Mouse (Mus musculus) erythroblast, embryonic 14.5 days (primary cell): Measurements from ENCODE around the gene Parp8. TPM values are rescaled to one million over a fixed set of nuclear protein-coding genes. Genes with fewer than 3 reads are reported as not detected.

Experiments
- H3K27me3 ChIP-seq: 2 replicates; pipeline ENCODE4 v1.6.1; 2012; ENCODE audit warnings: inconsistent platforms; ENCODE audit not compliant: control insufficient read depth
- H3K36me3 ChIP-seq: 2 replicates; pipeline ENCODE4 v1.6.1; 2012; ENCODE audit warnings: mild to moderate bottlenecking, inconsistent platforms; ENCODE audit not compliant: control insufficient read depth
- H3K4me1 ChIP-seq: 2 replicates; pipeline ENCODE4 v1.6.1; 2012; ENCODE audit warnings: inconsistent platforms; ENCODE audit not compliant: control insufficient read depth
- H3K4me3 ChIP-seq: replicated peaks from 2 replicates; pipeline ENCODE3; 2012; ENCODE audit warnings: moderate library complexity, mild to moderate bottlenecking, inconsistent platforms
- H3K9me3 ChIP-seq: 2 replicates; pipeline ENCODE4 v1.6.1; 2012; ENCODE audit warnings: low read length, inconsistent platforms, mixed read lengths; ENCODE audit not compliant: control insufficient read depth
- GATA1 ChIP-seq: IDR thresholded peaks from 2 replicates; pipeline ENCODE4 v1.6.1; 2012; ENCODE audit warnings: low read length, inconsistent platforms, mixed read lengths
- TAL1 ChIP-seq: IDR thresholded peaks from 3 replicates; pipeline ENCODE4 v1.6.1; 2012; ENCODE audit warnings: low read length, inconsistent platforms, mixed read lengths
- polyA plus RNA-seq: library from polyadenylated mRNA; stranded (reverse); fragments of >175 nt; gene quantifications from 2 replicates; pipeline ENCODE4 v1.2.3, GENCODE M21; 2012

Gene Parp8
- polyA plus RNA-seq, 1 experiment: 0.02 TPM

DNA sequence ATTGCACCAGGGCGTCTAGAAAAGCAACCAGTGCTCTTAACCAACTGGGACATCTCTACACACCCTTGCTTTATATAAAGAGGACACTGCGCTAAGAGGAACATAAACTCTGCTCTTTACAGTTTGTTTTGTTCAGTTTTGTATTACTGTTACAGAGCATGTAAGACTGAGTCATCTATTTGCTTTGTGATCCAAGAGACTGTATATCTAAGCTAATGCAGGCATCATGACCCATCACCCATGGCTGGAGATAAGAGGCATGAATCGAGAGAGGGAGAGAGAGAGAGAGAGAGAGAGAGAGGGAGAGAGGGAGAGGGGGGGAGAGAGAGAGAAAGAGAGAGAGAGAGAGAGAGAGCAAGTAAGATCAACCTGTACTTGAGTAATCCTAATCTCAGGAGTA lies 24.8 kb downstream of the Parp8 start:
- H3K9me3 ChIP-seq: no peaks in the 10 kb centered on the region
- TF ChIP-seq TAL1 (no peak), GATA1 (no peak)
- no peaks in the 10 kb centered on the region for H3K4me1 ChIP-seq
- no peak overlapping the region for H3K4me3 ChIP-seq
- H3K27me3 ChIP-seq: no peaks in the 10 kb centered on the region
- H3K36me3 ChIP-seq: no peaks in the 10 kb centered on the region

DNA sequence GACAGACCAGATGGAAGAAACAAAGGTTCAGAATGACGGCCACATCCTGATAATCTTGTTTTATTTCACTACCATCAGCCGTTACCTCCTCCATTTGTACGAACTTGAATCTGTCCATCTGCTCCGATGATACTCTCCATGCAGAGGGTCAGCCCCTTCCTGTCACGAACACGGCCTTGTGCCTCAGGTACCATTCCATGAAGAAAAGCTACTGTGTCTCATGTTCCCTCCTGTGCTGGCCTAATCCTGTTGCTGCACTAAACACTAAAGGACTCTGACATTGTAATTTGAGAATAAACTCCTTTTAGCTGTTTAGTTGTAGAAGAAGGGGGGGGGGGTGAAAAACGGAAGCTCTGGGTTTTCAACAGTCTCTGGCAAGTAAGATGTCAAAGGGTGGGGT lies 33.8 kb downstream of the Parp8 start:
- no peaks in the 10 kb centered on the region for H3K9me3 ChIP-seq
- H3K36me3 ChIP-seq: no peaks in the 10 kb centered on the region
- TF ChIP-seq GATA1: no peak
- TF ChIP-seq TAL1: no peak
- no peaks in the 10 kb centered on the region for H3K4me1 ChIP-seq
- no peaks in the 10 kb centered on the region for H3K27me3 ChIP-seq
- no peak overlapping the region for H3K4me3 ChIP-seq

DNA sequence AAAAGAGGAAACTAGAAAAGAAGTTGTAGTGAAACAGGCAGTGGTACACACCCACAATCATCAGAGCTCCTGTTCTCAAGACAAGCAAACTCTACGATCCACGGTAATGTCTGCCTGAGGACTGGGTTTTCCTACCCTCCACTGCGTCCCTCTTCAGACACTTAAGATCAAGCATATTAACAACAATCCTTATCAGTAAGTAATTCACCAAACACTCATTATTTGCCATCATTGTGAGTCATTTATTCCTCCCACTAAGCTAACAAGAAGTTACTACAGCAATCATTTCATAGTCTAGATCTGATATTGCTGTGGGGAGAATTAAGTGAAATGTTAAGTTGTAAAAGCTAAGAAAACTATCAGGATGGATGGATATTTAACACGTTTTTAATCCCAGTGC lies 35.0 kb downstream of the Parp8 start:
- Histone ChIP-seq H3K36me3 (no peaks in the 10 kb centered on the region), H3K27me3 (no peaks in the 10 kb centered on the region), H3K9me3 (no peaks in the 10 kb centered on the region), H3K4me3 (no peak overlapping the region), H3K4me1 (no peaks in the 10 kb centered on the region)
- TF ChIP-seq TAL1 (no peak), GATA1 (no peak)

DNA sequence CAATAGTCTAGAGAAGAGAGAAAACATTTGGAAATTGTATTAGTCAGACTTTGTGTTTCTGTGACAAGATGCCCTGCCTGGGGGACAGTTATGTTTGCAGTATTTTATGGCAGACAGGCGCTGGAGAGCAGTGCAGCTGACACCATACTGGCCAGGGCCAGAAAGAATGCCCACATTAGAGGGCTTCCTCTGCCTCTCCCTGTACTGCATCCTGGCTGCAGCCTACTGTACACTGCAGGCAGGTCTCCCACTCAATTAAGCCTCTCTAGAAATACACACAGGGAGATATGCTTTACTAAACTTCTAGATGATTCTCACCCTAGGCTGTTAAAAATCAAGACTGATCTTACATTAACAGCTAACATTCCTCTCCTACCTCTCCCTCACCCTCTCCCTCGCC lies 36.6 kb downstream of the Parp8 start:
- Histone ChIP-seq H3K27me3 (no peaks in the 10 kb centered on the region), H3K9me3 (no peaks in the 10 kb centered on the region)
- TF ChIP-seq TAL1 (no peak), GATA1 (no peak)

DNA sequence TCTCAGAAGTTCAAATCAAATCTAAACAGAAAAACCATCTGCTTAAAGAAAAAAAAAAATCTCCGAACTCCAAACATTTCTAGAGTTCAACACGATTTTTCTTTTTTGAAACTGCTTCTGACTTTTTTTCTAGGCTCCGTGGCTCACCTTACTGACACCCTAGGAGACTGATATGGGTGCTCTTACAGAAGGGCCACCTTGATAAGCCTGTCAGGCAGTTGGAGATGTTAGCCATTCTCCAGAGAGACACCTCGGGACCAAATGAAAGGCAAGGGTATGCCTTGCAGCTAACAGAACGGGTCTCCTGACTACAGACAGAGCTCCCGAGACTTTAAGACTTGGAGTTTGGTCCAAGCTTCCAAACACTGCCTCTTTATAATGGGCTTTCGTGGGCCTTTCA lies 37.1 kb downstream of the Parp8 start:
- H3K4me3 ChIP-seq: no peak overlapping the region
- H3K27me3 ChIP-seq: no peaks in the 10 kb centered on the region
- no peaks in the 10 kb centered on the region for H3K4me1 ChIP-seq
- no peaks in the 10 kb centered on the region for H3K36me3 ChIP-seq
- no peaks in the 10 kb centered on the region for H3K9me3 ChIP-seq
- TF ChIP-seq TAL1: no peak

More for the DNA sequence above, 36.6 kb downstream of the Parp8 start:
- H3K36me3 ChIP-seq: no peaks in the 10 kb centered on the region
- H3K4me1 ChIP-seq: no peaks in the 10 kb centered on the region
- H3K4me3 ChIP-seq: no peak overlapping the region

DNA sequence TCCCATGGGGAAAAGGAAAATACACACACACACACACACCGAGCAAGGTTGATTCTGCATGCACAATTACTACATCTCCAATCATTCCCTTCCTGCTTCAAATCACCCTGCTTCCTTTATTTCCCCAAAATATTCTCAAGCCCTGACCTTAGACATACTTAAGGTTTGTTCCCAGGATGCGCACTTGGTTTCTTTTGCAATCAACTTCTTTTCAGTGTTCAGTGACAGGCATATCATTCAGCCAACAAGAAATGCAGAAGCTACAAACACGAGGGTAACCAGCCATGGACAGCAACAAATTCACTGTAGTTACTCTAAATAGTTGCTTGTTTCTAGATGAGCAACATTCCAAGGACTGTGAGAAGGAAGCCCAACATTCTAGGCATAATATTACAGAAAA lies 38.1 kb downstream of the Parp8 start:
- no peak for TF ChIP-seq TAL1
- TF ChIP-seq GATA1: no peak
- Histone ChIP-seq H3K9me3 (no peaks in the 10 kb centered on the region), H3K4me1 (no peaks in the 10 kb centered on the region), H3K36me3 (no peaks in the 10 kb centered on the region), H3K4me3 (no peak overlapping the region), H3K27me3 (no peaks in the 10 kb centered on the region)

DNA sequence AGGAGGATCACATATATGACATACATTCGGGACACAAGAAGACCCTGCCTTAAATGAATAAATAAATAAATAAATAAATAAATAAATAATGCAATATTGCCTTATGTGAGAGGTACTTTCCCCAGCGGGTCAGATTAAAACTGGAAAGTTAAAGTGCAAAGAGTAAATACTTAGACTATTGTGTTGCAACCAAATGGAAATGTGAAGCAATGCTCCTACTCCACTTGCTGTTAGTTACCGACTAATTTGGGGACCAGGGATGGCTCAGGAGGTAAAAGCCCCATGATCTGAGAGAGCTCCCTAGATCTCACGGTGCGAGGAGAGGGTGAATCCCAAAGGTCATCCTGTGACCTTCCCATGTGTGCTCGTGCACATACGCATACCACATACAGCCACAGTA lies 38.7 kb downstream of the Parp8 start:
- no peaks in the 10 kb centered on the region for H3K27me3 ChIP-seq
- H3K9me3 ChIP-seq: no peaks in the 10 kb centered on the region
- no peaks in the 10 kb centered on the region for H3K36me3 ChIP-seq
- TF ChIP-seq GATA1 (no peak), TAL1 (no peak)
- H3K4me3 ChIP-seq: no peak overlapping the region
- H3K4me1 ChIP-seq: no peaks in the 10 kb centered on the region

DNA sequence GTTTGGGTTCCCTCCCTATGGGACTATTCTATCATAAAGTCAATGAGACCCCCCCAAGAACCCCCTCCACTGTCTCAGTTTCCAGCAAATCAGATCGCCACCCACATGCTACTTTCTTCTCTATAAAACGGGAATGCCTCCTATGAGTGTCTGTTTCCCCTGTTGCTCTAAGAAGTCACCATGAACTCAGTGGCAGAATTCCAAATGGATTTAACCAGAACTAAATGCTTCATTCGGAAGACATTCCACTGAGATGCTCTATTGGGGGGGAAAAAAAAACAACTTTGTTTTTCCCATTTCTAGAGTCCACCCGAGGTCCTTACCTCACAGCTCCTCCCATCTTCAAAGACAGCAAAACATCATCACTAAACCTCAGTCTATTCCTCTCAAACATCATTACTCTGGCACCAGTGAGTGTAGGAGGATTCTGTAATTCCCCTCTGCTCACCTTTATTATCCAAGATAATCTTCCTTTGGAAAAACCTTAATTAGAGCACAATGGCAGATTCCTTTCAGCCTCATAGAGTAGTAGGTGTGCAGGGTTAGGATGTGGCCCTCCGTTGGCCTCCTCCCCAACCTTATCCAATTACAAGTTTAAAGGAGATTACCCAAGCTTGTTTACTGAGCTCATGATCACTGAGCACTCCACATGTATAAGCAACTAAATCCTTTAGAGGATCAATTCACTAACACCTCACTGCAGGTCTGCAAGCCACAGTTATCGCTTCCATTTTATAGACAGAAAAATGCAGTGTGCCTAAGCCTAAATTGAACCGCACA lies 51.1 kb downstream of the Parp8 start:
- H3K4me1 ChIP-seq: no peaks in the 10 kb centered on the region
- H3K4me3 ChIP-seq: no peak overlapping the region
- H3K36me3 ChIP-seq: no peaks in the 10 kb centered on the region
- H3K27me3 ChIP-seq: no peaks in the 10 kb centered on the region
- TF ChIP-seq TAL1: no peak
- H3K9me3 ChIP-seq: no peaks in the 10 kb centered on the region

DNA sequence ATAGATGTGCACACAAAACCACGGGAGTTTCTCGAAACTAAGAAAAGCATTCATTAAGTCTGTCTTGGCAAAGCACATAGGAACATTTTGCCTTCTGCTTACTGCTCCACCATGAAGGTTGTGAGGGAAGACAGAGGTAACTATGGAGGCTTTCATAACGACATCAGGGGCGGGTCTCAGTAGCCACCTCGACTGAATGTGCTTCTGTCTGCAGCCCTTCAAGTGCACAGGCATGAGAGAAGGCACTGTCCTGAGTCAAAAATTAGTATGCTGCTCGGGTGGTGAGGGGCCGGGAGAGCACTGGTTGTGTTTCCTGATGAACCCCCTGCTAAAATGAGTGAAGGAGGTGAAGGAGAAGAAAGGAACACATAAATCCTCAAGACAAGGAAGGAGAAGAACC lies 51.8 kb downstream of the Parp8 start:
- no peak for TF ChIP-seq GATA1
- no peak for TF ChIP-seq TAL1
- Histone ChIP-seq H3K27me3 (no peaks in the 10 kb centered on the region), H3K4me3 (no peak overlapping the region), H3K9me3 (no peaks in the 10 kb centered on the region), H3K36me3 (no peaks in the 10 kb centered on the region), H3K4me1 (no peaks in the 10 kb centered on the region)

DNA sequence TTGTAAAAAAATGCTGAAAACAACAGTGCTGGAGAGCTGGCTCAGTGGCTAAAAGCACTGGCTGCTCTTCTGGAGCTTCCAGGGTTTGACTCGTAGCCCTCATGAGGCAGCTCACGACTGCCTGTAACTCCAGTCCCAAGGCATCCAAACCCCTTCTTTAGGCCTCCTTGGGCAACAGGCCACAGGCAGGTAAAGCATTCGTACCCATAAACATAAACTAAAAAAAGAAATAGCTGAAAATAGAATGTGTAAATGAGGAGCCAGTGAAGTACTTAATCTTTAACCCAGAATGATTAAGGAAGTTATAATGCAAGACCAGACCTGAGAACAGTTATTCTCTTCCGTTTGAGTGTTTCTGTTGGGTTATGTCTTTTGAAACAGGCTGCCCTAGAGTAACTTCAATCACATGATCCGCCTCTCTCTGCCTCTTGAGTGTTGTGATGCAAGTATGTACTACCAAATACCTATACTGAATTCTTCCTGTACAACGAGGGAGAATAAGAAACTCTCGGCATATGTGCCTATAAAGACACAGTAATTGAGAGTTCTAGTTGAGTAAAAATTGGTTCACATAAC lies 53.2 kb downstream of the Parp8 start:
- no peaks in the 10 kb centered on the region for H3K36me3 ChIP-seq
- H3K4me3 ChIP-seq: no peak overlapping the region
- TF ChIP-seq TAL1 (no peak), GATA1 (no peak)

More for the DNA sequence above, 53.2 kb downstream of the Parp8 start:
- H3K27me3 ChIP-seq: no peaks in the 10 kb centered on the region
- H3K4me1 ChIP-seq: no peaks in the 10 kb centered on the region
- H3K9me3 ChIP-seq: no peaks in the 10 kb centered on the region
